ENCODE assay signal across 8 mouse cellular contexts in the genomic region with DNA sequence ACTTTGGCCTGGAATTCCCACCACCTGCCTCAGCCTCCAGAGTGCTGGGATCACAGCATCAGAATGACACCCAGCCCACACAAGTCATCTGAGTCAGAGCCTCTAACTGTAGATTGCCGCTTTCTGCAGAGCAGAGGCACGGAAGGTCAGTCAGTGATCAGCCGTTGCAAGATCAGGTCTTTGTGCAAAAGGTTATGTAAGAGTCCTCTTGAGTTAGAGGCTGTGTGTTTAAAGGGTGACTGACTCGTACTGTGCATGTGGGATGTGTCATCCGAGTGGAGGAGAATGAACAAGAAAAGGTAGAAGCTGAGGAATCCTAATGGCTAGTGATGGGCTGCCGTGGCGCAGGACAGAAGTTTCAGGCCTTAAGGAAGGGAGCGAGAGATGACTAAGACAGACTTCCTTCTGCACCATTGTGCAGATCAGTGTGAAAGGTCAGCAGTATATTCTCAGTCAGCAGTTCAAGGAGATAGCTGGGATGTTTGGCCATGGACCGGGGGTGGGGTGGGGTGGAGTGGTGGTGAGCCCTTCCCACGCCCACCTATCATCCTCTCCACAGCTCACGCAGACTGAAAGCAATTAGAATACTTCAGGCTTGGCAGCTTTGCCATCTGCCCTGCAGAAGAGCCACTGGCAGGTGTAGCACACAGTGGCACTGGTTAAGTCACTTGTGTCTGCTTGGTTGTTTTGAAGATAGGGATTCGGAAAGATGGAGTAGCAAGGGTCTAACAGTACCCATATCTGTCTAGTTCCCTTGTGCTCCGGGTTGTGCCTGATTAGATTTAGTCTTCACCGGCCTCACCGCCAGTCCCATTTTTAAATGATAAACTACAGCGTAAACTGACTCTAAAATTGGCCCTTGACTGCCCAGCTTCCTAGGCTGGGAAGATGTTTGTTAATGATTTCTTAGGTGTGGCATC. TPM values are rescaled to one million over a fixed set of nuclear protein-coding genes. Genes with fewer than 3 reads are reported as not detected.
DNase-seq lines count a peak whose midpoint lies in the region; ATAC-seq and TF ChIP-seq lines count a peak whose summit lies in the region.

No protein-coding gene starts in this region.

- no peak for TF ChIP-seq CTCF in testis, adult 2 months (IDR thresholded peaks at IDR 0.05; ENCODE audit: control insufficient read depth, insufficient read depth, insufficient replicate concordance, low read depth, low read length)
- no peak for TF ChIP-seq CTCF in liver, embryonic 14.5 days (IDR thresholded peaks at IDR 0.05; ENCODE audit: low read depth)

- TF ChIP-seq EP300 in liver, embryonic 14.5 days (IDR thresholded peaks at IDR 0.05; ENCODE audit: low read depth) = peak; percentile 67

- H3K36me3 ChIP-seq in testis, adult 2 months (ENCODE audit: control insufficient read depth, insufficient read depth, low read length) = no peaks in the 10 kb centered on the region
- peaks cover 3% of the 10 kb centered on the region for H3K36me3 ChIP-seq in liver, embryonic 14.5 days (replicated peaks; ENCODE audit: control insufficient read depth, insufficient read depth, low read depth)

- H3K27ac ChIP-seq in testis, adult 2 months (ENCODE audit: control insufficient read depth, insufficient read depth, low read depth, low read length) = no peak overlapping the region; the same call in 1 of the 2 replicates
- H3K27ac ChIP-seq in liver, embryonic 14.5 days = no peak overlapping the region

- H3K4me3 ChIP-seq in testis, adult 2 months (ENCODE audit: control insufficient read depth, low read depth, low read length) = peak overlapping the region; percentile 76
- no peak overlapping the region for H3K4me3 ChIP-seq in liver, embryonic 14.5 days (ENCODE audit: insufficient read depth in 1 of 2, low read depth in 2 of 2, low read length in 2 of 2)

- no peaks in the 10 kb centered on the region for H3K4me1 ChIP-seq in testis, adult 2 months (ENCODE audit: control insufficient read depth, insufficient read depth, low read length)
- H3K4me1 ChIP-seq in liver, embryonic 14.5 days (replicated peaks; ENCODE audit: control insufficient read depth in 2 of 2, insufficient read depth in 2 of 2, low read length in 1 of 2) = peaks cover 5 to 19% of the 10 kb centered on the region in 2 experiments

- H3K27me3 ChIP-seq in testis, adult 2 months (ENCODE audit: control insufficient read depth, insufficient read depth, low read length) = no peaks in the 10 kb centered on the region
- H3K27me3 ChIP-seq in liver, embryonic 14.5 days (ENCODE audit: control insufficient read depth, insufficient read depth, low read length) = no peaks in the 10 kb centered on the region

- H3K9me3 ChIP-seq in liver, embryonic 14.5 days (ENCODE audit: control insufficient read depth, low read length) = no peaks in the 10 kb centered on the region

- H3K9ac ChIP-seq in liver, embryonic 14.5 days (replicated peaks) = no peak overlapping the region

- no peak for TF ChIP-seq POLR2A in testis, adult 2 months (IDR thresholded peaks at IDR 0.05; ENCODE audit: control insufficient read depth, low read depth, low read length)

- peak; percentile 85 for ATAC-seq in liver, embryonic 14.5 days (ENCODE audit: insufficient read depth)
- no peak for ATAC-seq in erythroblast, adult 5-6 weeks (replicated peaks; ENCODE audit: low FRiP score, poor library complexity, severe bottlenecking)

- DNase-seq in adrenal gland, adult (ENCODE audit: inconsistent age in 2 of 2, low spot score in 1 of 2) = peak; percentile 84 to 90
- no peak for DNase-seq in adrenal gland, adult 18-20 months (ENCODE audit: low spot score in 2 of 2)
- no peak for DNase-seq in testis, postnatal 14 days (ENCODE audit: low spot score)
- DNase-seq in liver, embryonic 14.5 days (ENCODE audit: low read depth in 3 of 3, low spot score in 3 of 3) = no peak
- DNase-seq in yolk sac, embryonic 10.5 days (ENCODE audit: low spot score) = peak; percentile 55
- DNase-seq in cerebellum, postnatal 25 days = no peak

- H3K4me2 ChIP-seq in liver, embryonic 14.5 days (ENCODE audit: low read depth) = peak overlapping the region; percentile 6

- 36% methylated on average over 16 of the region's 16 CpGs for WGBS in liver, embryonic 14.5 days (ENCODE audit: insufficient replicate concordance)

RNA-seq across cellular contexts. Expression of a gene that starts 44.3 kb away (rescaled TPM):
- total RNA-seq in adrenal gland, adult 18-20 months (2021) = 100 to 1,000 TPM; 291 to 386 TPM
- polyA plus RNA-seq in testis, adult 2 months (2012; rRNA removed) = 39.9 and 48.8 TPM in 2 replicates
- polyA plus RNA-seq in liver, embryonic 14.5 days (2012; rRNA removed) = 26.1 and 42.2 TPM in 2 replicates
- polyA plus RNA-seq in liver, embryonic 14.5 days (2014; fragmentation: Nextera tagmentation; extraction: Ambion mirVana) = 150 and 154 TPM in 2 replicates
- 92.8 and 126 TPM in 2 replicates for total RNA-seq in erythroblast, adult 5-6 weeks (2015; ENCODE audit: low replicate concordance)
- 74.3 and 85.6 TPM in 2 replicates for total RNA-seq in erythroblast, adult 5-6 weeks (2017; ENCODE audit: low replicate concordance)

Comparison
In these comparisons a context has a peak if more than half of its experiments do, and no peak if none do; other contexts are left out.
1. DNase-seq: peak in adrenal gland, adult (2 of 2) and yolk sac, embryonic 10.5 days (single experiment); none in adrenal gland, adult 18-20 months (0 of 2), testis, postnatal 14 days (single experiment), liver, embryonic 14.5 days (0 of 3) and cerebellum, postnatal 25 days (0 of 2).